Comparison of ENCODE assay signal across 14 mouse cellular contexts in genomic region chr15:10692627-10693026, GRCm38 (mm10).
"Had no signal": no experiment of that assay in that cellular context is flagged by ENCODE, and none has a peak within 500 bp of the region (broad histone marks: within the 10 kb centered on the region; RNA-seq: fewer than 3 reads in every experiment).

No protein-coding gene starts in this region.

- H3K4me3 ChIP-seq: limb, embryonic 13.5 days; liver, embryonic 12.5 days; midbrain, embryonic 10.5 days; myocyte; neural tube, embryonic 15.5 days had no signal

- H3K4me2 ChIP-seq: limb, embryonic 13.5 days; liver, embryonic 12.5 days; lung, embryonic 14.5 days; neural tube, embryonic 15.5 days had no signal

- H3K9ac ChIP-seq: limb, embryonic 13.5 days; liver, embryonic 12.5 days; lung, embryonic 14.5 days; neural tube, embryonic 15.5 days had no signal

- H3K27ac ChIP-seq: kidney, postnatal 0 days; limb, embryonic 13.5 days; liver, embryonic 12.5 days; midbrain, embryonic 10.5 days; neural tube, embryonic 15.5 days; stomach, postnatal 0 days had no signal

- H3K9me3 ChIP-seq: limb, embryonic 13.5 days; liver, embryonic 12.5 days; midbrain, embryonic 10.5 days; neural tube, embryonic 15.5 days had no signal

- H3K36me3 ChIP-seq: liver, embryonic 12.5 days; neural tube, embryonic 15.5 days had no signal

- ATAC-seq: liver, embryonic 12.5 days had no signal

- DNase-seq: kidney, postnatal 36 days; left cerebral cortex, postnatal 4 days; lung, embryonic 14.5 days; lung, postnatal 10 days; lung, postnatal 4 days; midbrain, embryonic 14.5 days; thymus, postnatal 4 days had no signal

- H3K27me3 ChIP-seq: limb, embryonic 13.5 days; liver, embryonic 12.5 days; neural tube, embryonic 15.5 days had no signal
